Mouse (Mus musculus) monocyte, adult 2 months (primary cell): Measurements from ENCODE around the gene Pold4.

ENCODE experiments used
- DNase-seq, 2 experiments: peaks; one replicate each; pipeline ENCODE4 v3.0.0; 2022; ENCODE audit warnings: low spot score in 2 of 2, low read depth in 1 of 2

The Pold4 gene

GRCm38 (mm10) chr19:4231253-4232185, at the start of gene Pold4:
TSS of gene Pold4 (plus strand) at chr19:4231899.
- DNase-seq, result peak; percentile 96

GRCm38 (mm10) chr19:4183689-4184088, 48.0 kb upstream of the Pold4 start:
- DNase-seq, result no peak

DNA sequence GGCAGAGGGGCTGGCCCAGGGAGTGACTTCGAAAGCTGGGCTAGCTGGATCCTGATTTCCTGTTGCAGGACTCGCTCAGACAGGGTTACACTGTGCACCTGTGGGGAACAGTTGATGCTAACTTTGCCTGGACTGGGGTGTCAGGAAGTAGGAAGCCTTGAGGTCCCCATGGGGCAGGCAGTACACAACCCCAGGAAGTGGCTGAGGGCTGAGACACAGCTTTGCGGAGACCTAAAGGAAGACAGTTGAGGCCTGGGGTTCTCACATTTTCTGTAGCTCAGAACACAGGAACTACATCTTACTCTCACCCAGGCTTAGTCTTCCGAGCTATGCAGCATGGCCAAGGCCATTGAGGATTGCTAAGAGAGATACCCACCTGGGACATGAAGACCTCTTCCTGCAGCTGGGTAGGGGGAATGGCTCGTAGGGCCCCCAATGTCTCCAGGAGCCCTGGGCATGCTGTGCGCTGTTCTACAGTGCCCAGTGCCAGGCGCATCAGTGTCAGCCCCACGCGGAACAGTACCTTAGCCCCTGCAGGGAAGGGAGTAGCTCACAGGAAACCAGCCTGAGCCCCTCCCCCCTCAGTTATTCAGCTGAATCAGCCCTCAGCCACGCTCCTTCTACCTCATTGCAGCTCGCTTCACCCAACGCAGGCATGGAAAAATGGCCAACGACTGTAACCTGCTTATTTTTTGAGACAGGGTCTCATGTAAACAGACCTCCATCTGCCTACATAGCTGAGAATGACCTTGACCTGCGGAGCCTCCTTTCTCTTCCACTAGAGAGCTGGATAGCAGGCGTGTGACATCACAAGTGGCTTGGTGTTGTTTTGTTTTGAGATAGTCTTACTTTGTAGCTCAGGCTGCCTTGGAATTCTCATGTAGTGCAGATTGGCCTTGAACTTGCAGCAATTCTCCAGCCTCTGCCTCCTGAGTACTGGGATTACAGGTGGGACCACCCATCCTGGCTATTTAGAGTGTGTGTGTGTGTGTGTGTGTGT, 46.4 kb upstream of the Pold4 start:
- DNase-seq, result no peak

DNA sequence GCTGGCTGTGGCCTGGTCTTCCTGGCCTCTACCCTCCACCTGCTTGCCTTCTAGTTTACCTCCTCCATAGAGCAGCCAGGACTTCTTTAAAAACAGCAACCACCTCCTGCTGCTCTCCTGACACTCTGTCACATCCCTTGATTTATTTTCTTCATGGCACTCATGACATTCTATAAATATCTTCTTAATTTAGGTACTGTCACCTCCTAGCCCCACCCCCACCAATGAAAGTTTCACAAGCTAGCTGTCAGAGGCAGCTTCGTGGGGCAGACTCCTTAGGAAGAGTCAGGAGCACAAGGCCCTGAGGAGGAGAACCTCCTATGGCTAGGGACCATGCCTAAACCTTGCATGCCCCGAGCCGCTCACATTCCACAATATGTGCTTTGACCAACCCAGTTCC, 44.4 kb upstream of the Pold4 start:
- DNase-seq, result no peak

GRCm38 (mm10) chr19:4189051-4189620, 42.6 kb upstream of the Pold4 start:
- no peak for DNase-seq

DNA sequence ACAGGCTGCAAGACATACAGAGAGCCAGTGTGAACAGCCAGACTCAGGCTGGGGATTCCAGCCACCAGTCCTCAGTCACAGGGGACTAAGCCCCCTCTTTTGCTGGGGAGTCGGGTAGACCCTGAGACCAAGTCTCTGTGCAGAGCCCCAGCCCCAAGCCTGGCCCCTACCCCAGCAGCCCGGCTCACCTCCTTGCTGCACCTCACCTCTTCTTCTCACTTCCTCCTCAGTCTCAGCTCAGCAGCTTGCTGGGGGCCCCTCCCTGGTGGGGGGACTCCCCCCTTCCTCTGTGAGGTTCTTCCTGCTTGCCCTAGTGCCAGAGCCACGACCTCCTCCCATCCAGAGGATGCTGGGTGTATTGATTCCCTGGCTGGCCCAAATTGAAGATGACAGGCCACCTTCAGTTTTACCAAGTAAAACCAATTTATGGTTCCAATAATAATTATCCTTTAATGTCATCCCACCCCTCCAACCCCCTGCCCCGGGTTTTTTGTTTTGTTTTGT, 40.8 kb upstream of the Pold4 start, which contains the start of gene Tbc1d10c:
Tbc1d10c (minus strand) TSS at position 454 of the 504 bp plus-strand sequence.
- peak; percentile 38 to 62 for DNase-seq

DNA sequence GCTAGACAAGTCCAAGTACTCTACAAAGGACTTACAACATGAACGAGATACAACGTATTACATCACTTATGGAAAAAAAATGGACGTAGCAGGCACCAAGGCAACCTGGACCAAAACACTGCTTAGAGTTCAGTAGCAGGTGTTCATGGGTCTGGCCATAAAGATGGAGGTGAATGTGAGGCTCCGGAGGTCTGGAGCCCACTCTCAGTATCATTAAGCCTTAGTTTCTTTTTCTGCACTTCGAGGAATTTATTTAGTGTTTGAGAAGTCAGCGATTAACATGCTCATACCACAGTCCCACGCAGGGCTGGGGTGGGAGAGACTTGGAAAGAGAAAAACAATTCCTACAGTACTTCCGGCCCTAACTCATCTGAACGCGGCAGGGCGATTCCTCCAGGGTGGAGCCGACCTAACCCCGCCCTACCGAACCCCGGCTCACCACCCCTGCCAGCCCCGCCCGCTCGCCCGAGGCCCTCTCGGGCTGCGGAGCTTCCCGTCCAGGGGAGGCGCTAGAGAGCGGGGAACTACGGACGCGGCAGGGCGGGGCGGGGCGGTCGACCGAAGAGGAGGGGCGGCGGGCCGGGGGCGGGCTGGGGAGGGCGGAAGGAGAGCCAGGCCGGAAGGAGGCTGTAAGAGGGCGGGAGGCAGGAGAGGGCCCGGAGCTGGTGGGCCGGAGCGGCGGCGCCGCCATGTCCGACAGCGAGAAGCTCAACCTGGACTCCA, 40.0 kb upstream of the Pold4 start, which contains the start of gene Ppp1ca:
Ppp1ca (plus strand) TSS at position 538 of the 723 bp plus-strand sequence.
- DNase-seq, result peak; percentile 88 to 89

DNA sequence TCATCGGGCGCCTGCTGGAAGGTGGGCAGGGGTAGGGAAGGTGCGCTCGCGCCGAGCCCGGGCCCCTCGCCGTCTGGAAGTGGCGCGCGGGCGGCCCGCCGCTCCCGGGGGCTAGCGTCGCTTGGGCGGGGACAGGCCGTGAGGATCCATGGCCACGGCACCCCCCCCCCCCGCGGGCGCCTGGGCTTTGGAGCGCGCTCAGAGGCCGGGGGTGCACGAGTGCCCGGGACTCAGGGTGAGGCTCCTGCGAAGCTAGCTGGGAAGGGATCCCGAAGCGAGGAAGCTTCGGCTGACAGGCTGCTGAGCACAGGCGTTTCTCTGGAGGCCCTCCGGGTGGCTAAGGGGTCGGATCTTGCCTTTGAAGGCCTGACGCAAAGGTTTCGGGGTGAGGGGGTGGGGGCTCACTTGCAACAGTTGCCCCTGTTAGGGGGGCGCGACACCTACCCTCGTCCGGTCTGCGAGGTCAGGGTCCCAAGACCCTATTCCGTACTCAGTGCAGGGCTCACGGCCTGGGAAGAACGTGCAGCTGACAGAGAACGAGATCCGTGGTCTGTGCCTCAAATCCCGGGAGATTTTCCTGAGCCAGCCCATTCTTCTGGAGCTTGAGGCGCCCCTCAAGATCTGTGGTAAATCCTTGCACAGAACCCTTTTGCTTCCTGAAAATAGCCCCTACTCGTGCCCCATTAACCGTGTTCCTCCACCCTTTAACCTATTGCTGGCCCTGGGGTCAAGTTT, 39.3 kb upstream of the Pold4 start:
- DNase-seq, result no peak

DNA sequence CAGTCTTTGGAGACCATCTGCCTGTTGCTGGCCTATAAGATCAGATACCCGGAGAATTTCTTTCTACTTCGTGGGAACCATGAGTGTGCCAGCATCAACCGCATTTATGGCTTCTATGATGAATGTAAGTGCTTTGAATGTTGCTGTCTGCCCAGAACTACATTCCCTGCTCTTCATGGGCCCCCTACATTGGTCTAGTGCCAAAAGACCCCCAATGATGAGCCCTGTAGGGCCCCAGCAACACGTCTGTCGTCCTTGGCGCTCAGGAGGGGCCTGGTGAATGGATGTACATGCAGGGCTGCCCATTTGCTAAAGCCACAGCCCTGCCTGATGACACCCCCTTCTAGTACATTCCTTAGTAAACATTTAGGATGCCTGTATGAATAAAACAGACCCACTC, 38.6 kb upstream of the Pold4 start:
- no peak for DNase-seq

DNA sequence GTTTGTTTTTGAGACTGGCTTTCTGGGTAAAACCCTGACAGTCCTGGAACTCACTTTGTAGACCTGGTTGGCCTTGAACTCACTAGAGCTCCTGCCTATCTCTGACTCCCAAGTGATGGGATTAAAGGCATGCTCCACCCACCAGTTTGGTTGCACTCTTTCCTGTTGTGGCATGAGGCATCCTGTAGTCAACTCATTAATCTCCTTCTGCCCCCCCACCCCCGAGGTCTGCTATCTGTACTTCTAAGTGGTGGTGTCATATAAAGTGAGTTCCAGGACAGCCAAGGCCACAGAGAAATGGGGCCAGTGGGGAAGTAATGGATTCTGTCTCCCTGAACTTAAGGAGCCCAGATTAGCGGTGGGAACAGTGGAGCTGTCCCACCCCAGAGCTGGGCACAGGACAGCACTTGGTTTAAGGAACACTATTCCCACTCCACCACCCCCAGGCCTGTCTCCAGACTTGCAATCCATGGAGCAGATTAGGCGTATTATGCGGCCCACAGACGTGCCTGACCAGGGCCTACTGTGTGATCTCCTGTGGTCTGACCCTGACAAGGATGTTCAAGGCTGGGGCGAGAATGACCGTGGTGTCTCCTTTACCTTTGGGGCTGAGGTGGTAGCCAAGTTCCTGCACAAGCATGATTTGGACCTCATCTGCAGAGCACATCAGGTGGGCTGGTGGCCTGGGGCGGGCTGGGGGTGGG, 37.5 kb upstream of the Pold4 start:
- DNase-seq, result no peak

- DNase-seq, result no peak
Measured at GRCm38 (mm10) chr19:4194776-4195650, 36.7 kb upstream of the Pold4 start.

- no peak for DNase-seq
Measured at GRCm38 (mm10) chr19:4196048-4196447, 35.7 kb upstream of the Pold4 start.

- DNase-seq, result no peak
Measured at GRCm38 (mm10) chr19:4196548-4196947, 35.2 kb upstream of the Pold4 start.

DNA sequence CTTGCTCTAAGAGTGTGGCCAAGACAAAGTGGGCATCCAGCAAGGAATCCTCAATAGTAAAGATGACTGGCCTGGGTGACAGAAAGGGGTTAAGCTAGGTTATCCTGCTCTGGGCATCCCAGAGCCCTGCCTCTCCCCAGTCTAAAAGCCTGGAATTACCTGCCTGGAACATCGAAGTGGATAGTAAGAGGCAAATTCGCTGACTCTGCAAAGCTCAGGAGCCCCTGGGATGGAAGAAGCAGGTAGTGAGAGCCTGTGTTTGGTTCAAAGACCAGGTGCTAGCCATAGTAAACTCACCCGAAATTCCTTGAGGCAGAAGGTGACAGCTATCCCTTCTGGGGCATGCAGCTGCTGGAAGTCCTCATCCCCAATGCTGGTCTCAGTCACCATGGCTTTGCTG, 34.5 kb upstream of the Pold4 start:
- no peak for DNase-seq

DNA sequence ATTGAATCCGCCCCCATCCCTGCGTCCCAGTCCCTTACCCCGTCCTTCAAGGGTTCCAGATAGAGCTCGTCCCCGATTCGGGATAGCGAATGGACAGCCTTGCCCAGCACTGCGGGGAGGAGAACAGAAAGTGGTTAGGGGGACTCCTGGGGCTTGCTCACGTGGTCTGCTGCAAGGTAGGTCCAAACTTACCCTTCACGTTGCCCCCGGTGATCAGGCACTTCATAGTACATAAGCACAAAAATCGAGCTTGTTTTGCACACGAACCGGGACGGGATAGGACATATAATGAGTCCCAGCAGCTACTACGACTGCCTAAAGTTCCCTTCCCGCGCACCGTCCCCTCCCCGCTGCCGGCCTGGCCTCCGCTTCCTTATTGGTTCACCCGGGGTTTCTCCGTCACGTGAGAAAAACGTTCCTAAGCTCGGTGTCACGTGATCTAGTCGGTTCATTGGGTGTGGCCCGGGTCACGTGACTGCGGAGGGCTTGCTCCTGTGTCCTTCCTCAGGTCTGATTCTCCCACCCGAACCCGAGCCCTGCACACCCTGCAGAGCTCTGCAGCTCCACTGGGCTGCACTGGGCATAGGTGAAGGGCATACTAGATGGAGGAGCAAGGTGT, 30.3 kb upstream of the Pold4 start, which contains the start of gene Rad9a:
Rad9a (minus strand) TSS at position 372 of the 619 bp plus-strand sequence.
- DNase-seq, result peak; percentile 87 to 89

- no peak for DNase-seq
Measured at GRCm38 (mm10) chr19:4202149-4202548, 29.6 kb upstream of the Pold4 start.

GRCm38 (mm10) chr19:4203148-4203547, 28.6 kb upstream of the Pold4 start:
- no peak for DNase-seq
